Mouse (Mus musculus): ENCODE data around the gene Dock3. TPM values are rescaled to one million over a fixed set of nuclear protein-coding genes. Genes with fewer than 3 reads are reported as not detected.

The Dock3 gene
- polyA plus RNA-seq, 1 experiment from 2014 or later: 0.20 TPM

DNA sequence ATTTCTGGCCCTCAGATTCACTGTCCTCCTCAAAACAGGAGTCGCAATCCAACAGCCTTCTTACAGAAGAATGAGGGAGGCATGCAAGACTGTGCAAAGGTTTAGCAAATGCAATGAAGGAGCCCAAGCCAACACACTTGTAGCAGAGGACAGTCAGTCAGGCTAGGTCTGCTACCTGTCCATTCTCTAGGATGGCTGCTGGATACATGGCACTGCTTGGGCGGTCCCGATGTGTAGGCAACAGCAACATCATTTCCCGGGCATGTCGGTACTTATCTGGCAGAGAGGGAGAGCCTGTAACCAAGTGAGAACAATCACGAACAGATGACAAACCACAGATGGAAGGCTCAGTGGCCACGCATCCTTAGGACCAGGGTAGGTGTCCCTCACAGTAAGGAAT lies 330.1 kb downstream of the Dock3 start:
- Histone ChIP-seq H3K27me3 (ENCODE audit: insufficient read depth, low read length) (no peaks in the 10 kb centered on the region), H3K36me3 (ENCODE audit: insufficient read depth, low read length) (no peaks in the 10 kb centered on the region), H3K4me3 (replicated peaks; ENCODE audit: low read depth, low read length) (no peak overlapping the region), H3K9me3 (replicated peaks; ENCODE audit: low read length) (no peaks in the 10 kb centered on the region), H3K4me1 (replicated peaks; ENCODE audit: insufficient read depth, low read length) (no peaks in the 10 kb centered on the region), H3K27ac (no peak overlapping the region), H3K4me2 (ENCODE audit: low read length) (no peak overlapping the region), H3K9ac (ENCODE audit: low read depth, low read length) (no peak overlapping the region)
- TF ChIP-seq CTCF (IDR thresholded peaks at IDR 0.05; ENCODE audit: low read depth): no peak
- WGBS: 88% methylated on average over 7 of the region's 7 CpGs
- DNase-seq (ENCODE audit: low spot score) (no peak), ATAC-seq (replicated peaks; ENCODE audit: low FRiP score, low read depth) (no peak)

DNA sequence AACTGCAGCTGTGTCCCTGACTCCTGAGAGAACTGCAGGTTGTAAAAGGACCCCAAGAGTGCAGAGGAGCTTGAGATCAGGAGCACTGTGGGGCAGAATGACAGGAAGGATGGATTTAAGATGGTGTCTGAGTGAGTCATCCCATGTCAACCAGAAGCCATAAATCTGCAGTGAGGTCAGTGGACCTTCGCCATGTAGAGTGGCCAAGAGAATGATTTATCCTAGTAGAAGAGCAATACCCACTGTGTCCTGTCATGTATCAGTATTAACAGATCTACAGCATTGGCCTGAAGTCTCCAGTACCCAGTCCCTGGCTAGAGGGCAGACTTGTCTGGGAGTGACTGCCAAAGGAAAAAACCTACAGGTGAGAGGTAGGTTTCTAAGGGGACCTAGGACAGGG lies 332.8 kb downstream of the Dock3 start:
- 38% methylated on average over 1 of the region's 1 CpGs for WGBS
- Histone ChIP-seq H3K9ac (ENCODE audit: low read depth, low read length) (no peak overlapping the region), H3K27ac (no peak overlapping the region), H3K9me3 (replicated peaks; ENCODE audit: low read length) (no peaks in the 10 kb centered on the region), H3K4me1 (replicated peaks; ENCODE audit: insufficient read depth, low read length) (no peaks in the 10 kb centered on the region), H3K36me3 (ENCODE audit: insufficient read depth, low read length) (no peaks in the 10 kb centered on the region), H3K4me2 (ENCODE audit: low read length) (no peak overlapping the region), H3K27me3 (ENCODE audit: insufficient read depth, low read length) (no peaks in the 10 kb centered on the region), H3K4me3 (replicated peaks; ENCODE audit: low read depth, low read length) (no peak overlapping the region)
- TF ChIP-seq CTCF (IDR thresholded peaks at IDR 0.05; ENCODE audit: low read depth): no peak
- DNase-seq (ENCODE audit: low spot score) (no peak), ATAC-seq (replicated peaks; ENCODE audit: low FRiP score, low read depth) (no peak)

- TF ChIP-seq CTCF (IDR thresholded peaks at IDR 0.05; ENCODE audit: low read depth): no peak
- H3K27me3 ChIP-seq (ENCODE audit: insufficient read depth, low read length): no peaks in the 10 kb centered on the region
- H3K4me2 ChIP-seq (ENCODE audit: low read length): no peak overlapping the region; the same call in 1 of the 2 replicates
- peaks cover 13% of the 10 kb centered on the region for H3K4me1 ChIP-seq (replicated peaks; ENCODE audit: insufficient read depth, low read length)
- H3K9me3 ChIP-seq (replicated peaks; ENCODE audit: low read length): no peaks in the 10 kb centered on the region
- DNase-seq (ENCODE audit: low spot score) (no peak), ATAC-seq (replicated peaks; ENCODE audit: low FRiP score, low read depth) (no peak)
- H3K36me3 ChIP-seq (ENCODE audit: insufficient read depth, low read length): peaks cover 18% of the 10 kb centered on the region; the same call in 1 of the 2 replicates
- H3K9ac ChIP-seq (ENCODE audit: low read depth, low read length): no peak overlapping the region
- no peak overlapping the region for H3K27ac ChIP-seq
- H3K4me3 ChIP-seq (replicated peaks; ENCODE audit: low read depth, low read length): no peak overlapping the region
- WGBS: 42% methylated on average over 3 of the region's 3 CpGs
Measured at GRCm38 (mm10) chr9:106893327-106893726, 338.4 kb downstream of the Dock3 start.

DNA sequence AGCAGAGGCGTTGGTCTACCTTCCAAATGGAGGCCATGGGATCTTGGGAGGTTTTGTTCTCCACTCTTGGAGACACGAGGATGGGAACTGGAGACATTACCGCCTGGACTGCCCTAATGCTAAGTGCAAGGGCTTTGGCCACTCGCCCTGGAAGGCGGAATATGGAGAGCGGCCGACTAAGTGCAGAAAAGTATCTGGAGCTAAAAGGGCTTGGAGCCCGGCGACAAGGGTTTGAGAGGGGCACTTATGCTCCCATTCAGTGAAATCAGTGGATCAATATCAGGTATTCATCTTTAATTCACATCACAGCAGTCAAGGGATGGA lies 339.2 kb downstream of the Dock3 start:
- DNase-seq (ENCODE audit: low spot score) (no peak), ATAC-seq (replicated peaks; ENCODE audit: low FRiP score, low read depth) (no peak)
- H3K27me3 ChIP-seq (ENCODE audit: insufficient read depth, low read length): no peaks in the 10 kb centered on the region
- peaks cover 22% of the 10 kb centered on the region; the same call in 1 of the 2 replicates for H3K36me3 ChIP-seq (ENCODE audit: insufficient read depth, low read length)
- H3K4me1 ChIP-seq (replicated peaks; ENCODE audit: insufficient read depth, low read length): peaks cover 13% of the 10 kb centered on the region
- H3K4me2 ChIP-seq (ENCODE audit: low read length): peak overlapping the region; percentile 77
- TF ChIP-seq CTCF (IDR thresholded peaks at IDR 0.05; ENCODE audit: low read depth): no peak
- H3K9ac ChIP-seq (ENCODE audit: low read depth, low read length): peak overlapping the region; percentile 64
- peak overlapping the region; percentile 88 for H3K27ac ChIP-seq
- under 1% methylated on average over 9 of the region's 9 CpGs for whole genome bisulfite sequencing
- H3K9me3 ChIP-seq (replicated peaks; ENCODE audit: low read length): no peaks in the 10 kb centered on the region
- H3K4me3 ChIP-seq (replicated peaks; ENCODE audit: low read depth, low read length): peak overlapping the region; percentile 62

- peak; percentile 32; the same call in 1 of the 2 replicates for TF ChIP-seq CTCF (IDR thresholded peaks at IDR 0.05; ENCODE audit: low read depth)
- ATAC-seq (replicated peaks; ENCODE audit: low FRiP score, low read depth): peak; percentile 98
- H3K4me2 ChIP-seq (ENCODE audit: low read length): peak within 1 kb of the TSS; percentile 81
- peaks cover 22% of the 10 kb centered on the region; the same call in 1 of the 2 replicates for H3K36me3 ChIP-seq (ENCODE audit: insufficient read depth, low read length)
- peak within 1 kb of the TSS; percentile 76 for H3K9ac ChIP-seq (ENCODE audit: low read depth, low read length)
- no peaks in the 10 kb centered on the region for H3K27me3 ChIP-seq (ENCODE audit: insufficient read depth, low read length)
- peak within 1 kb of the TSS; percentile 62 for H3K4me3 ChIP-seq (replicated peaks; ENCODE audit: low read depth, low read length)
- H3K27ac ChIP-seq: peak within 1 kb of the TSS; percentile 88
- under 1% methylated on average over 59 of the region's 59 CpGs for WGBS
- H3K4me1 ChIP-seq (replicated peaks; ENCODE audit: insufficient read depth, low read length): peaks cover 13% of the 10 kb centered on the region
- no peaks in the 10 kb centered on the region for H3K9me3 ChIP-seq (replicated peaks; ENCODE audit: low read length)
- DNase-seq (ENCODE audit: low spot score): peak; percentile 100
Measured at GRCm38 (mm10) chr9:106891829-106892551, 339.7 kb downstream of the Dock3 start, which contains the start of gene Manf. TSS of gene Manf (minus strand) at chr9:106891979.

DNA sequence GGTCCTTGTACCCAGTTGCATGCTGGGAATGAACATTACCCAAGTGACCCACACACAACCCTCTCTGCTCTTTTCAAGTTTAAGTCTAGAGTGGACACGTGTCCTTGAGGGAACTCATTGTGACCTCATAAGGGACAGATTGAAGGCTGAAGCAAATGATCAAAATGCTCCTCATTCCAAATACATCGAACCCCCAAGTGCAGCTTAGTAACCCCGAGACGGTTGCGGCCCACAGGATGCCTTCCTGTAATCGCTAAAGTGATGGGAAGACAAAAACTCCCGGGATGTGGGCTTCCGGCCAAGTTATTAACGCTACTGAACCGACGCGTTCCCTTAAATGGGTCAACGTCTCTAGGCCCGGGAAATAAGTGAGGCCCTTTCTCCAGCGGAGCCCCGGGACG lies 340.4 kb downstream of the Dock3 start:
- Histone ChIP-seq H3K27me3 (ENCODE audit: insufficient read depth, low read length) (no peaks in the 10 kb centered on the region), H3K4me3 (replicated peaks; ENCODE audit: low read depth, low read length) (peak overlapping the region; percentile 62), H3K27ac (peak overlapping the region; percentile 82), H3K4me2 (ENCODE audit: low read length) (peak overlapping the region; percentile 81), H3K36me3 (ENCODE audit: insufficient read depth, low read length) (peaks cover 22% of the 10 kb centered on the region; the same call in 1 of the 2 replicates), H3K4me1 (replicated peaks; ENCODE audit: insufficient read depth, low read length) (peaks cover 13% of the 10 kb centered on the region), H3K9me3 (replicated peaks; ENCODE audit: low read length) (no peaks in the 10 kb centered on the region), H3K9ac (ENCODE audit: low read depth, low read length) (peak overlapping the region; percentile 76)
- WGBS: under 1% methylated on average over 17 of the region's 17 CpGs
- no peak for TF ChIP-seq CTCF (IDR thresholded peaks at IDR 0.05; ENCODE audit: low read depth)
- DNase-seq (ENCODE audit: low spot score): peak; percentile 9
- no peak for ATAC-seq (replicated peaks; ENCODE audit: low FRiP score, low read depth)
